Mouse (Mus musculus) testis, adult 2 months (tissue): ENCODE measurements around the gene Banf2.

ENCODE experiments used
- CTCF ChIP-seq: fragments of 200-500 bp; IDR thresholded peaks from 2 replicates; pipeline ENCODE4 v1.5.1; 2012; ENCODE audit warnings: low read depth, mild to moderate bottlenecking, inconsistent platforms, low read length, moderate library complexity; ENCODE audit not compliant: control insufficient read depth, insufficient read depth, insufficient replicate concordance
- POLR2A ChIP-seq: fragments of 200-500 bp; IDR thresholded peaks from 2 replicates; pipeline ENCODE4 v1.6.1; 2012; ENCODE audit warnings: low read depth, mild to moderate bottlenecking, inconsistent platforms, low read length, moderate library complexity; ENCODE audit not compliant: control insufficient read depth

- TF ChIP-seq POLR2A: no peak
- no peak for TF ChIP-seq CTCF
These were observed 49.4 kb upstream of the Banf2 start for GRCm38 (mm10) chr2:143983482-143983881.
